Mouse (Mus musculus): ENCODE data around the gene Pdgfa. TPM values are rescaled to one million over a fixed set of nuclear protein-coding genes. Genes with fewer than 3 reads are reported as not detected.

The Pdgfa gene
- total and polyA plus RNA-seq, 2 experiments from 2014 or later: 47.5 to 54.4 TPM

- Histone ChIP-seq H3K4me1 (ENCODE audit: insufficient read depth, low read length) (peaks cover 14% of the 10 kb centered on the region), H3K4me2 (ENCODE audit: low read depth, low read length) (no peak overlapping the region), H3K4me3 (ENCODE audit: low read length) (no peak overlapping the region), H3K27me3 (ENCODE audit: insufficient read depth, low read length) (no peaks in the 10 kb centered on the region), H3K9ac (replicated peaks; ENCODE audit: low read length) (no peak overlapping the region), H3K36me3 (ENCODE audit: insufficient read depth, low read length) (no peaks in the 10 kb centered on the region), H3K27ac (no peak overlapping the region), H3K9me3 (ENCODE audit: low read length) (no peaks in the 10 kb centered on the region)
- no peak for TF ChIP-seq CTCF (IDR thresholded peaks at IDR 0.05; ENCODE audit: low read depth)
- peak; percentile 45 for ATAC-seq
- DNase-seq (ENCODE audit: low spot score): peak; percentile 55
- 24% methylated on average over 13 of the region's 13 CpGs for WGBS
Observed at GRCm38 (mm10) chr5:138948031-138948980, 48.9 kb downstream of the Pdgfa start.

- 56% methylated on average over 5 of the region's 5 CpGs for WGBS
- DNase-seq (ENCODE audit: low spot score) (no peak), ATAC-seq (no peak)
- H3K4me1 ChIP-seq (ENCODE audit: insufficient read depth, low read length): peaks cover 14% of the 10 kb centered on the region
- H3K27ac ChIP-seq: no peak overlapping the region
- no peak overlapping the region for H3K9ac ChIP-seq (replicated peaks; ENCODE audit: low read length)
- TF ChIP-seq CTCF (IDR thresholded peaks at IDR 0.05; ENCODE audit: low read depth): no peak
- H3K4me2 ChIP-seq (ENCODE audit: low read depth, low read length): no peak overlapping the region
- H3K36me3 ChIP-seq (ENCODE audit: insufficient read depth, low read length): no peaks in the 10 kb centered on the region
- no peak overlapping the region for H3K4me3 ChIP-seq (ENCODE audit: low read length)
- H3K27me3 ChIP-seq (ENCODE audit: insufficient read depth, low read length): no peaks in the 10 kb centered on the region
- H3K9me3 ChIP-seq (ENCODE audit: low read length): no peaks in the 10 kb centered on the region
Observed at GRCm38 (mm10) chr5:138947487-138947886, 49.7 kb downstream of the Pdgfa start.

GRCm38 (mm10) chr5:138946931-138947330 is 50.2 kb downstream of the Pdgfa start:
- DNase-seq (ENCODE audit: low spot score) (no peak), ATAC-seq (no peak)
- Histone ChIP-seq H3K27ac (no peak overlapping the region), H3K4me1 (ENCODE audit: insufficient read depth, low read length) (peaks cover 14% of the 10 kb centered on the region), H3K9ac (replicated peaks; ENCODE audit: low read length) (no peak overlapping the region), H3K27me3 (ENCODE audit: insufficient read depth, low read length) (no peaks in the 10 kb centered on the region), H3K4me2 (ENCODE audit: low read depth, low read length) (no peak overlapping the region), H3K9me3 (ENCODE audit: low read length) (no peaks in the 10 kb centered on the region), H3K4me3 (ENCODE audit: low read length) (no peak overlapping the region), H3K36me3 (ENCODE audit: insufficient read depth, low read length) (no peaks in the 10 kb centered on the region)
- WGBS: 78% methylated on average over 5 of the region's 5 CpGs
- no peak for TF ChIP-seq CTCF (IDR thresholded peaks at IDR 0.05; ENCODE audit: low read depth)

- no peak for DNase-seq (ENCODE audit: low spot score)
- WGBS: 93% methylated on average over 3 of the region's 3 CpGs
Observed at GRCm38 (mm10) chr5:138945011-138945410, 52.2 kb downstream of the Pdgfa start.

GRCm38 (mm10) chr5:138944551-138944950 is 52.6 kb downstream of the Pdgfa start:
- Histone ChIP-seq H3K9ac (replicated peaks; ENCODE audit: low read length) (no peak overlapping the region), H3K27me3 (ENCODE audit: insufficient read depth, low read length) (no peaks in the 10 kb centered on the region), H3K4me1 (ENCODE audit: insufficient read depth, low read length) (peaks cover 14% of the 10 kb centered on the region), H3K4me2 (ENCODE audit: low read depth, low read length) (no peak overlapping the region), H3K9me3 (ENCODE audit: low read length) (no peaks in the 10 kb centered on the region), H3K36me3 (ENCODE audit: insufficient read depth, low read length) (no peaks in the 10 kb centered on the region), H3K4me3 (ENCODE audit: low read length) (no peak overlapping the region), H3K27ac (no peak overlapping the region)
- no peak for TF ChIP-seq CTCF (IDR thresholded peaks at IDR 0.05; ENCODE audit: low read depth)
- ATAC-seq (no peak), DNase-seq (ENCODE audit: low spot score) (no peak)
- 85% methylated on average over 7 of the region's 7 CpGs for WGBS

More at GRCm38 (mm10) chr5:138945011-138945410, 52.2 kb downstream of the Pdgfa start:
- Histone ChIP-seq H3K27me3 (ENCODE audit: insufficient read depth, low read length) (no peaks in the 10 kb centered on the region), H3K4me1 (ENCODE audit: insufficient read depth, low read length) (peaks cover 14% of the 10 kb centered on the region), H3K9ac (replicated peaks; ENCODE audit: low read length) (no peak overlapping the region), H3K4me2 (ENCODE audit: low read depth, low read length) (no peak overlapping the region), H3K36me3 (ENCODE audit: insufficient read depth, low read length) (no peaks in the 10 kb centered on the region), H3K27ac (no peak overlapping the region), H3K4me3 (ENCODE audit: low read length) (no peak overlapping the region), H3K9me3 (ENCODE audit: low read length) (no peaks in the 10 kb centered on the region)
- no peak for TF ChIP-seq CTCF (IDR thresholded peaks at IDR 0.05; ENCODE audit: low read depth)
- ATAC-seq: no peak

- no peak overlapping the region for H3K9ac ChIP-seq (replicated peaks; ENCODE audit: low read length)
- WGBS: 77% methylated on average over 8 of the region's 8 CpGs
- ATAC-seq (no peak), DNase-seq (ENCODE audit: low spot score) (no peak)
- H3K9me3 ChIP-seq (ENCODE audit: low read length): no peaks in the 10 kb centered on the region
- H3K36me3 ChIP-seq (ENCODE audit: insufficient read depth, low read length): no peaks in the 10 kb centered on the region
- H3K4me3 ChIP-seq (ENCODE audit: low read length): no peak overlapping the region
- no peaks in the 10 kb centered on the region for H3K27me3 ChIP-seq (ENCODE audit: insufficient read depth, low read length)
- no peak for TF ChIP-seq CTCF (IDR thresholded peaks at IDR 0.05; ENCODE audit: low read depth)
- H3K4me2 ChIP-seq (ENCODE audit: low read depth, low read length): no peak overlapping the region
- H3K27ac ChIP-seq: no peak overlapping the region
- no peaks in the 10 kb centered on the region for H3K4me1 ChIP-seq (ENCODE audit: insufficient read depth, low read length)
Observed at GRCm38 (mm10) chr5:138941842-138942241, 55.3 kb downstream of the Pdgfa start.

GRCm38 (mm10) chr5:138940576-138940975 is 56.6 kb downstream of the Pdgfa start:
- Histone ChIP-seq H3K27ac (no peak overlapping the region), H3K27me3 (ENCODE audit: insufficient read depth, low read length) (no peaks in the 10 kb centered on the region), H3K4me2 (ENCODE audit: low read depth, low read length) (no peak overlapping the region), H3K9ac (replicated peaks; ENCODE audit: low read length) (no peak overlapping the region), H3K4me1 (ENCODE audit: insufficient read depth, low read length) (no peaks in the 10 kb centered on the region), H3K36me3 (ENCODE audit: insufficient read depth, low read length) (no peaks in the 10 kb centered on the region), H3K9me3 (ENCODE audit: low read length) (no peaks in the 10 kb centered on the region), H3K4me3 (ENCODE audit: low read length) (no peak overlapping the region)
- WGBS: 80% methylated on average over 4 of the region's 4 CpGs
- TF ChIP-seq CTCF (IDR thresholded peaks at IDR 0.05; ENCODE audit: low read depth): no peak
- DNase-seq (ENCODE audit: low spot score): no peak
- no peak for ATAC-seq
